Mouse (Mus musculus) spleen, adult 2 months (tissue): ENCODE data around the gene Tmem191c. TPM values are rescaled to one million over a fixed set of nuclear protein-coding genes. Genes with fewer than 3 reads are reported as not detected.
"Not testable (repeated sequence)": the region's sequence is repeated elsewhere in the genome, so short reads cannot be mapped to it uniquely, and the experiment has no call there.

ENCODE experiments used
- DNase-seq, 2 experiments: peaks; one replicate each; pipeline versions ENCODE4 v3.0.0 to v3.0.0-alpha.2; 2012 to 2021; ENCODE audit warnings: low spot score in 2 of 2, low read depth in 1 of 2
- H3K27ac ChIP-seq: fragments of 200-500 bp; 2 replicates; pipeline ENCODE4 v1.5.1; 2012; ENCODE audit warnings: low read length, inconsistent platforms; ENCODE audit not compliant: insufficient read depth
- H3K27me3 ChIP-seq: fragments of 200-500 bp; 2 replicates; pipeline ENCODE4 v1.6.1; 2012; ENCODE audit warnings: mild to moderate bottlenecking, moderate library complexity, low read length, inconsistent platforms; ENCODE audit not compliant: control insufficient read depth, insufficient read depth
- H3K36me3 ChIP-seq: fragments of 200-500 bp; 2 replicates; pipeline ENCODE4 v1.6.1; 2012; ENCODE audit warnings: mild to moderate bottlenecking, low read length, inconsistent platforms; ENCODE audit not compliant: control insufficient read depth, insufficient read depth
- H3K4me1 ChIP-seq: fragments of 200-500 bp; 2 replicates; pipeline ENCODE4 v1.6.1; 2011; ENCODE audit warnings: inconsistent platforms; ENCODE audit not compliant: control insufficient read depth, insufficient read depth, insufficient read length
- H3K4me3 ChIP-seq: fragments of 200-500 bp; 2 replicates; pipeline ENCODE4 v1.5.1; 2011; ENCODE audit warnings: mild to moderate bottlenecking, inconsistent platforms; ENCODE audit not compliant: insufficient read depth, insufficient read length; ENCODE audit errors: extremely low read depth
- CTCF ChIP-seq: fragments of 200-500 bp; IDR thresholded peaks from 2 replicates; pipeline ENCODE4 v1.5.1; 2011; ENCODE audit warnings: mild to moderate bottlenecking, inconsistent platforms; ENCODE audit not compliant: insufficient read depth, insufficient read length, insufficient replicate concordance; ENCODE audit errors: extremely low read depth
- POLR2A ChIP-seq: fragments of 200-500 bp; IDR thresholded peaks from 2 replicates; pipeline ENCODE4 v1.6.1; 2011; ENCODE audit warnings: low read depth, low read length, inconsistent platforms
- WGBS: fragments of 180-500 bp; shearing (Covaris S2); methylation state at CpG from one replicate; pipeline ENCODE4 v1.1.7; 2018; 5-methylcytosine and 5-hydroxymethylcytosine counted together
- polyA plus RNA-seq: library from polyadenylated mRNA; depleted of rRNA; stranded (reverse); fragments of >200 nt; gene quantifications from 2 replicates; pipeline ENCODE4 v1.2.3, GENCODE M21; 2012; rRNA removed

Tmem191c gene
- polyA plus RNA-seq = 20.0 and 22.9 TPM in 2 replicates

GRCm38 (mm10) chr16:17275721-17276120, at the start of gene Tmem191c:
Tmem191c (plus strand) TSS chr16:17276077.
- Histone ChIP-seq H3K27me3 (no peaks in the 10 kb centered on the region), H3K4me3 (peak within 1 kb of the TSS; percentile 78), H3K4me1 (peaks cover 10% of the 10 kb centered on the region), H3K27ac (peak within 1 kb of the TSS; percentile 31; the same call in 1 of the 2 replicates), H3K36me3 (peaks cover 2% of the 10 kb centered on the region; the same call in 1 of the 2 replicates)
- TF ChIP-seq POLR2A (no peak), CTCF (no peak)
- 62% methylated on average over 7 of the region's 7 CpGs for WGBS
- no peak for DNase-seq

GRCm38 (mm10) chr16:17226496-17226895, 49.4 kb upstream of the Tmem191c start:
- no peak overlapping the region for H3K27ac ChIP-seq
- no peaks in the 10 kb centered on the region for H3K4me1 ChIP-seq
- DNase-seq = no peak
- no peak overlapping the region for H3K4me3 ChIP-seq
- no peaks in the 10 kb centered on the region for H3K36me3 ChIP-seq
- no peak for TF ChIP-seq CTCF
- TF ChIP-seq POLR2A = no peak
- H3K27me3 ChIP-seq = no peaks in the 10 kb centered on the region

DNA sequence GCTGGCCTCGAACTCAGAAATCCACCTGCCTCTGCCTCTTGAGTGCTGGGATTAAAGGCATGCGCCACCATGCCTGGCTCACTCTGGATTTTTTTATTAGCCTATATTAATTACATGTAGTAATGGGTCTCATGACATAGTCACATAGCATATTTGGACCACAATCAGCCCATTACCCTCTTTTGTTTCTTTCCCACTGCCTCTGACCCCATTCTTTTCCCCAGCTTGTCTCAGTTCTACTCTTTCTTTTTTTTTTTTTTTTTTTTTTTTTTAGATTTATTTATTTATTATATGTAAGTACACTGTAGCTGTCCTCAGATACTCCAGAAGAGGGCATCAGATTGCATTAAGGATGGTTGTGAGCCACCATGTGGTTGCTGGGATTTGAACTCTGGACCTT, 44.4 kb upstream of the Tmem191c start:
- H3K4me3 ChIP-seq, H3K27me3 ChIP-seq, H3K27ac ChIP-seq, H3K36me3 ChIP-seq, H3K4me1 ChIP-seq, DNase-seq: not testable (repeated sequence)
- 83% methylated on average over 2 of the region's 2 CpGs for WGBS

GRCm38 (mm10) chr16:17232794-17233701, 42.8 kb upstream of the Tmem191c start, which contains the start of gene Hic2:
Hic2 (plus strand) TSS chr16:17233572.
- TF ChIP-seq POLR2A (no peak; the same call in 1 of the 2 replicates), CTCF (no peak)
- H3K27ac ChIP-seq = no peak within 1 kb of the TSS; the same call in 1 of the 2 replicates
- 11% methylated on average over 47 of the region's 59 CpGs for WGBS

GRCm38 (mm10) chr16:17233702-17234498, 42.0 kb upstream of the Tmem191c start:
- WGBS = under 1% methylated on average over 55 of the region's 62 CpGs
- peak in 1 of 2 experiments; percentile 11 for DNase-seq
- Histone ChIP-seq H3K4me1 (no peaks in the 10 kb centered on the region; the same call in 1 of the 2 replicates), H3K4me3 (peak overlapping the region; percentile 87), H3K36me3 (no peaks in the 10 kb centered on the region), H3K27ac (no peak overlapping the region; the same call in 1 of the 2 replicates), H3K27me3 (no peaks in the 10 kb centered on the region)
- TF ChIP-seq CTCF (no peak), POLR2A (no peak)

More at GRCm38 (mm10) chr16:17232794-17233701, 42.8 kb upstream of the Tmem191c start, which contains the start of gene Hic2:
- H3K4me1 ChIP-seq = no peaks in the 10 kb centered on the region; the same call in 1 of the 2 replicates
- H3K36me3 ChIP-seq = no peaks in the 10 kb centered on the region
- peak within 1 kb of the TSS; percentile 87 for H3K4me3 ChIP-seq
- H3K27me3 ChIP-seq = no peaks in the 10 kb centered on the region
- peak; percentile 70 to 89 for DNase-seq

DNA sequence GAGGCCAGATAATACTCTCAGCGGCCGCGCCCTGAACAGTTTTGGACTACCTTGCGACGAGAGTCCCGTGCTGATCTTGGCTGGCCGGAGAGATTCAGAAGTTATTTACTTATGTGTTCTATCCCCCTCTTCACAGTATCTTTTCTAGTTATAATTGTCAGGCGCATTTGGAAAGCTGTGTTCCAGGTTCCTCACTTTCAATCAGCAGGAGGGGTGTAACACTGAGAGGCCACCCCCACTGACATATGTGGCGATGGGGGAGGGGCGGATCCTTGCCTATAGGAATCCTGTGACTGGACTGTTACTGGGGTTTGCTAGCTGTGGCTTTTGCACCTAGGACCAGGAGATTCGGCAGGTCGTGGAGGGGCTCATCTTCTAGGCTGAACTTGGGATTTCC, 41.4 kb upstream of the Tmem191c start:
- TF ChIP-seq CTCF (no peak), POLR2A (no peak)
- no peak overlapping the region for H3K4me3 ChIP-seq
- H3K36me3 ChIP-seq = no peaks in the 10 kb centered on the region
- H3K4me1 ChIP-seq = no peaks in the 10 kb centered on the region; the same call in 1 of the 2 replicates
- DNase-seq = no peak
- WGBS = 20% methylated on average over 12 of the region's 12 CpGs
- H3K27me3 ChIP-seq = no peaks in the 10 kb centered on the region
- H3K27ac ChIP-seq = no peak overlapping the region
